Mouse (Mus musculus): ENCODE measurements around the gene Cdc42bpg. TPM values are rescaled to one million over a fixed set of nuclear protein-coding genes. Genes with fewer than 3 reads are reported as not detected.

Cdc42bpg gene
- polyA plus RNA-seq, 1 experiment from 2014 or later = 0.95 TPM

DNA sequence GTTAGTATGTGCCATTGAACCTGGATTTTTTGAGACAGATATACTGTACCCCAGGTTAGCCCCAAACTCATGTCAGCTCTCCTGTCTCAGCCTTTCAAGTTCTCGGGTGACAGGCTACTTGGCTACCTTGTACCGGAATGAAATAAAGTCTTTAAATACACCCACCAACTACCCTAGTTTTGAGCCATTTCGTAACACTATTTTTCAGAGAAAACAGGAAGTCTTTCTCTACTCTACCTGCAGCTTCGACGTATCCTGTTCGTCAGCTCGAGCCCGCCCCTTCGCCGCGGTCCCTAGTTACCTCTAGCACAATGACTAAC is 56.8 kb downstream of the Cdc42bpg start:
- Histone ChIP-seq H3K36me3 (peaks cover 26% of the 10 kb centered on the region), H3K4me1 (peaks cover 18% of the 10 kb centered on the region), H3K9me3 (no peaks in the 10 kb centered on the region), H3K27ac (peak overlapping the region; percentile 26; the same call in 1 of the 2 replicates), H3K27me3 (no peaks in the 10 kb centered on the region), H3K9ac (peak overlapping the region; percentile 48), H3K4me2 (replicated peaks) (peak overlapping the region; percentile 74), H3K4me3 (peak overlapping the region; percentile 92)
- 2% methylated on average over 11 of the region's 11 CpGs for WGBS
- ATAC-seq (ENCODE audit: insufficient number of reproducible peaks, insufficient read depth, low FRiP score, low TSS enrichment) = no peak

DNA sequence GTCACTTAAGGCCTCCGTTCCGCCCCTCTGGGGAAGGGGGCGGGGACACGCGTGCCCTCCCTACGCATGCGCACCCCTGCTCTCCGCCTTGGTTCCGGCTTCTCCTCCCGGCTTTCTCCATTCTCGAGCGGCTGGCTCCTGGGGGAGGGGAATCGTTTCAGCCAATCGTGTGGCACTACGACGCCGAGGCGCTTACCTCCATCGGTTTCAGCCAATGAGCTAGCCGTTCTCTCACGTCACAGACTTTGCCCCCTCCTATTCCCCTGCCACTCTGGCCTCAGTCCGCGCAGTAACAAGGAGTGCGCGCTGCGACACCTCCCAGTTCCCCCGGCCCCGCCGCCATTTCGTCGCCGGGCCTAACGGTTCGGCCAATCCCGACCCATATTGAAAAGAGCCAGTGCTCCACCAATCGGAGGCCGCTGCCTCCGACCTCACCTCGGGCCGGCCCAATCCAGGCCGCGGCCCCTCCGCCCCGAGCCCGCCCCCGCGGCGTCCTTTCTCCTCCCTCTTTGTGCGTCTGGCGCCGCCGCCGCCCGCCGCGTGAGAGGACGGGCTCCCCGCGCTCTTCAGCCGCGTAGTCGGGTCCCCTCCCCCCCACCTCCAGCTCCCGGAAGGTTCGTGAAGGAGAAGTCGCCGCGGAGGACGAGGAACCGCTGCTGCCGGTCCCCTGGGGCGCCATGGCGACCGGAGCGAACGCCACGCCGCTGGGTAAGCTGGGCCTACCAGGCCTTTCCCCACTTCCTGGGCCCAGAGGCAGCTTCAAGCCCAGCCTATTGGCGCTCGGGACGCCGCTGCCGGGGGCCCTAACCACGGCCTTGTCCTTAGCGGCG is 57.4 kb downstream of the Cdc42bpg start, which contains the start of gene Sf1:
TSS of gene Sf1 (plus strand) at position 280 of the 830 bp plus-strand sequence.
- ATAC-seq (ENCODE audit: insufficient number of reproducible peaks, insufficient read depth, low FRiP score, low TSS enrichment) = peak; percentile 98
- under 1% methylated on average over 72 of the region's 85 CpGs for WGBS
- Histone ChIP-seq H3K27me3 (no peaks in the 10 kb centered on the region), H3K36me3 (peaks cover 32% of the 10 kb centered on the region), H3K27ac (peak within 1 kb of the TSS; percentile 99), H3K9ac (peak within 1 kb of the TSS; percentile 99), H3K4me2 (replicated peaks) (peak within 1 kb of the TSS; percentile 74), H3K9me3 (no peaks in the 10 kb centered on the region), H3K4me1 (peaks cover 18% of the 10 kb centered on the region), H3K4me3 (peak within 1 kb of the TSS; percentile 92)

DNA sequence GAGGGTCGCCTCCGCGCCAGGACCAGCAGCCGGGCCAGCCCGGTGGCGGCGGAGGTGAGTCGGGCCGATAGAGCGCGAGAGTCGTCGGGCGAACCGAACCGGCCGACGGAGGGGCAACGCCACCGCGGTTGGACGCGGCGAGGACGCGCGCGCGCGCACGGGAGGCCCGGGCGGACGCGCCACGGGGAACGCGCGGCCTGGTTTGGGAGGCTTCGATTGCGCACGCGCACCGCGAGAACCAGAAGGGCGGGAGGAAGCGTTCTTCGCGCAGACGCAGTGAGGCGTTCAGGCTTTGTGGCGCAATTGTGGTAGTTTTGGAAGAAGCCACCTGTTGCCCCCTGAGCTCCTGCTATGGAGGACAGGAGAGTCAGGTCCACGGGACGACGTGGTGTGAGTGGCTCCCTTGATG is 58.1 kb downstream of the Cdc42bpg start:
- peak overlapping the region; percentile 99 for H3K27ac ChIP-seq
- peak overlapping the region; percentile 92 for H3K4me3 ChIP-seq
- peaks cover 18% of the 10 kb centered on the region for H3K4me1 ChIP-seq
- H3K9me3 ChIP-seq = no peaks in the 10 kb centered on the region
- H3K4me2 ChIP-seq (replicated peaks) = peak overlapping the region; percentile 74
- H3K9ac ChIP-seq = peak overlapping the region; percentile 99
- no peak for ATAC-seq (ENCODE audit: insufficient number of reproducible peaks, insufficient read depth, low FRiP score, low TSS enrichment)
- WGBS = under 1% methylated on average over 55 of the region's 55 CpGs
- H3K36me3 ChIP-seq = peaks cover 38% of the 10 kb centered on the region
- no peaks in the 10 kb centered on the region for H3K27me3 ChIP-seq

DNA sequence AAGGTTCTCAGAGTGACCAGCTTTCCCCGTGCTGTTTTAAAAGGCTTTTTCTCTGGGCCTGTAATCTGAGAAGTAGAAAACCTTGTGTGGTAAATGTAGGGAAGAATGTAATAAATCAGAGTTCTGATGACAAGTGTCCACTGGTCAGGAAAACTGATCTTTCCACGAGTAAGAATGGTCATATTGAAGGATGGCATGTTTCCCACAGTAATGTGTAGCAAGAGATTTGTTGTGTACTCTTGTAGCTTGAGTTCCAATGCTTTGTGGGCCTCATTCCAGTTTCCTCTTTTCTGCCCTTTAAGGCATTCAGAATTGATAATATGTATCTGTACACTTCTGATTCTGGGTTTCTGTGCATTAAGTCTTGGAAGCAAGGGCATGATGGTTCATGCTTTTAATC is 58.6 kb downstream of the Cdc42bpg start:
- no peak overlapping the region for H3K27ac ChIP-seq
- peak overlapping the region; percentile 74 for H3K4me2 ChIP-seq (replicated peaks)
- H3K4me3 ChIP-seq = peak overlapping the region; percentile 92
- peaks cover 42% of the 10 kb centered on the region for H3K36me3 ChIP-seq
- H3K27me3 ChIP-seq = no peaks in the 10 kb centered on the region
- peaks cover 18% of the 10 kb centered on the region for H3K4me1 ChIP-seq
- H3K9ac ChIP-seq = peak overlapping the region; percentile 99
- ATAC-seq (ENCODE audit: insufficient number of reproducible peaks, insufficient read depth, low FRiP score, low TSS enrichment) = no peak
- 4% methylated on average over 2 of the region's 2 CpGs for WGBS
- no peaks in the 10 kb centered on the region for H3K9me3 ChIP-seq

DNA sequence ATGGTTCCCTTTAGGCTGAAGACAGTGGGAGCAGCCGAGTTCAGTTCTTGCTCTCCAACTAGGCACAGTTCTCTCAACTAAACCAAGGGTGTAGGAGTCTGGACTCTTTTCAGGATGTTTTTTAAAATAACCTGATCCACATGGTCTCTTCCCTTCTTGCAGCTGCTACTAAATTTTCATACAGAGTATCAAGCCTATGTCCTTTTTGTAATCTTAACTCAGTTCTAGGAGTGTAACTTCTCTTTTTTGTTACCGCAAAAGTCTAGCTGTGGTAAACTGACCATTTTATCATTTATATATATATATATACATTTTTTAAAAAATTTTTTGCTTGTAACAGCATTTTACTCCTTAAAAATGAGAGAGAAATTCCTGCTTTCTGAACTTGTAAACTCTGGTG is 63.9 kb downstream of the Cdc42bpg start:
- Histone ChIP-seq H3K27me3 (no peaks in the 10 kb centered on the region), H3K9ac (no peak overlapping the region), H3K9me3 (no peaks in the 10 kb centered on the region), H3K4me3 (no peak overlapping the region), H3K36me3 (peaks cover 93% of the 10 kb centered on the region), H3K4me2 (replicated peaks) (no peak overlapping the region), H3K4me1 (peaks cover 7% of the 10 kb centered on the region), H3K27ac (no peak overlapping the region)
- ATAC-seq (ENCODE audit: insufficient number of reproducible peaks, insufficient read depth, low FRiP score, low TSS enrichment) = no peak
- 88% methylated on average over 2 of the region's 2 CpGs for WGBS

DNA sequence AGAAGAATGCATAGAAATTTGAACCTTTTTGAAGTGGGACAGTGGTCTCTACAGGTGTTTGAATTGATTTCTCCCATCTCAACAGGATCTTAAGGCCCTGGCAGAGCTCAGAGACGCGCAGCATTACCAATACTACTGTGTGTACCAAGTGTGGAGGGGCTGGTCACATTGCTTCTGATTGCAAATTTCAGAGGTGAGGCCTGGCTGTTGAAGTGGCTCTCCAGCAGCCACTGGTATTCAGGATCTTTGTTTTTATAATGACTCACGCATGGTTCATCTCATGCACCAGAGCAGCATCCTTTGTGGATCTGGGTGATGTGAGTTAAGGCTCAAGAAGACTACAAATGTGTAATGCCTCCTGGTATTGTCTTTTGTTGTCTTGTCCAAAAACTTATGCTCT is 66.2 kb downstream of the Cdc42bpg start:
- 94% methylated on average over 3 of the region's 3 CpGs for WGBS

DNA sequence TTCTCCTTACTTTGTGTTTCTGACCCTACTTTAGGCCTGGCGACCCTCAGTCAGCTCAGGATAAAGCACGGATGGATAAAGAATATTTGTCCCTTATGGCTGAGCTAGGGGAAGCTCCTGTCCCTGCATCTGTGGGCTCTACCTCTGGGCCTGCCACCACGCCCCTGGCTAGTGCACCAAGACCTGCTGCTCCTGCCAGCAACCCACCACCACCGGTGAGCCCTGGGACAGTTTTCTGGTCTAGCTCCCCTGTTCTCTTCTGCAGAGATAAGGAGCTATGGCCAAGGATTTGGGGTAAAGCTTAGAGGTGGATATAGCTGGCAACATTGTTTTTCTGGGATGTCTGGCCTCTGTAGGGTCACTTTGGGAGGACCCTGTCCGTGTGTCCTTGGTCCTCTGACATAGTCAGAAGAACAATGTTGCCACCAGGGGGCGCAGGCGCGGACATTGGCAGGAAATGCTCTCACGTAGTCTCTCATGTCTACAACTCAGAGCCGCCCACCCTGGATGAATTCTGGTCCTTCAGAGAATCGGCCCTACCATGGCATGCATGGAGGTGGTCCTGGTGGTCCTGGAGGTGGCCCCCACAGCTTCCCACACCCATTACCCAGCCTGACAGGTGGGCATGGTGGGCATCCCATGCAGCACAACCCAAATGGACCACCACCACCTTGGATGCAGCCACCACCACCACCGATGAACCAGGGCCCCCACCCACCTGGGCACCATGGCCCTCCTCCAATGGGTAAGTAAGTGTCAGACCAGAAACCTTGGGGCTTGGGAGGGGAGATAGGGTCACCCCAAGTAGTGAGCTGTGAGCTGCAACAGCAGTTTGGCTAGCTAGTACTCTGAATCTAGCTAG is 67.5 kb downstream of the Cdc42bpg start:
- WGBS = 76% methylated on average over 12 of the region's 12 CpGs
- no peak for ATAC-seq (ENCODE audit: insufficient number of reproducible peaks, insufficient read depth, low FRiP score, low TSS enrichment)
- no peaks in the 10 kb centered on the region for H3K9me3 ChIP-seq
- H3K27ac ChIP-seq = no peak overlapping the region
- H3K4me2 ChIP-seq (replicated peaks) = no peak overlapping the region
- H3K4me1 ChIP-seq = no peaks in the 10 kb centered on the region
- H3K27me3 ChIP-seq = no peaks in the 10 kb centered on the region
- peaks cover 96% of the 10 kb centered on the region for H3K36me3 ChIP-seq
- no peak overlapping the region for H3K9ac ChIP-seq
- H3K4me3 ChIP-seq = no peak overlapping the region

More for the DNA sequence above, 66.2 kb downstream of the Cdc42bpg start:
- peaks cover 96% of the 10 kb centered on the region for H3K36me3 ChIP-seq
- no peaks in the 10 kb centered on the region for H3K4me1 ChIP-seq
- no peaks in the 10 kb centered on the region for H3K9me3 ChIP-seq
- H3K27me3 ChIP-seq = no peaks in the 10 kb centered on the region
- no peak overlapping the region for H3K9ac ChIP-seq
- no peak overlapping the region for H3K4me3 ChIP-seq
- no peak overlapping the region for H3K27ac ChIP-seq
- ATAC-seq (ENCODE audit: insufficient number of reproducible peaks, insufficient read depth, low FRiP score, low TSS enrichment) = no peak
- H3K4me2 ChIP-seq (replicated peaks) = no peak overlapping the region

DNA sequence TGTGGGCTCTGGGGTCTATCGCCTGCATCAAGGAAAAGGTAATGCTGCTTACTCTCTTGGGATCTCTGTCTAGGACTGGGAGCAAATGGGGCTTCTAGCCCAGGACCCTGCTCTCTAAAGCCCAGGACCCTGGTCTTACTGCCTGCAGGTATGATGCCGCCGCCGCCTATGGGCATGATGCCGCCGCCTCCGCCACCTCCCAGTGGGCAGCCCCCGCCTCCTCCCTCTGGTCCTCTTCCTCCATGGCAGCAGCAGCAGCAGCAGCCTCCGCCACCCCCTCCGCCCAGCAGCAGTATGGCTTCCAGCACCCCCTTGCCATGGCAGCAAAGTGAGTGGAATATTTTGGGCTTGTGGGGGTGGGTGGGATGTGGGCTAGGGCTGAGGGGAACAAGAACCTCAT is 68.3 kb downstream of the Cdc42bpg start:
- no peaks in the 10 kb centered on the region for H3K27me3 ChIP-seq
- H3K27ac ChIP-seq = no peak overlapping the region
- H3K4me2 ChIP-seq (replicated peaks) = no peak overlapping the region
- H3K4me3 ChIP-seq = no peak overlapping the region
- ATAC-seq (ENCODE audit: insufficient number of reproducible peaks, insufficient read depth, low FRiP score, low TSS enrichment) = no peak
- no peak overlapping the region for H3K9ac ChIP-seq
- 95% methylated on average over 10 of the region's 10 CpGs for WGBS
- no peaks in the 10 kb centered on the region for H3K9me3 ChIP-seq
- H3K4me1 ChIP-seq = no peaks in the 10 kb centered on the region
- H3K36me3 ChIP-seq = peaks cover 95% of the 10 kb centered on the region

MicroRNA genes within 50 kb of the gene (microRNA counts, 519-probe panel; counts per million panel counts)
- 460 counts per million, percentile 65 among the panel's probes with 10 or more counts for microRNA mmu-miR-192

Small RNAs within 50 kb of the gene (microRNA-seq; reads per million reads assigned to microRNA genes)
- gene Mir192 (82.6 reads per million, percentile 49 among the genes with 10 or more reads in this experiment), gene Mir194-2 (72.0 reads per million, percentile 47 among the genes with 10 or more reads in this experiment), gene Mir6989 (not detected)

Other genes starting within 250 kb of the Cdc42bpg start
- 79.3 and 79.4 TPM in 2 replicates for gene Mrpl49, start 248.7 kb upstream of the Cdc42bpg start, polyA plus RNA-seq (2016; fragmentation: Nextera tagmentation; extraction: Ambion mirVana)
- gene Fau, start 248.6 kb upstream of the Cdc42bpg start, polyA plus RNA-seq (2016; fragmentation: Nextera tagmentation; extraction: Ambion mirVana) = 703 and 704 TPM in 2 replicates
- gene Znhit2, start 245.3 kb upstream of the Cdc42bpg start, polyA plus RNA-seq (2016; fragmentation: Nextera tagmentation; extraction: Ambion mirVana) = 38.1 and 39.3 TPM in 2 replicates
- gene Tm7sf2, start 238.1 kb upstream of the Cdc42bpg start, polyA plus RNA-seq (2016; fragmentation: Nextera tagmentation; extraction: Ambion mirVana) = 31.9 and 33.2 TPM in 2 replicates
- gene Vps51, start 229.2 kb upstream of the Cdc42bpg start, polyA plus RNA-seq (2016; fragmentation: Nextera tagmentation; extraction: Ambion mirVana) = 76.0 and 78.4 TPM in 2 replicates
- not detected in 2 replicates for gene Tmem262, start 226.4 kb upstream of the Cdc42bpg start, polyA plus RNA-seq (2016; fragmentation: Nextera tagmentation; extraction: Ambion mirVana)
- 1.2 and 2.0 TPM in 2 replicates for gene Gm28374, start 224.2 kb upstream of the Cdc42bpg start, polyA plus RNA-seq (2016; fragmentation: Nextera tagmentation; extraction: Ambion mirVana)
- gene Zfpl1, start 221.5 kb upstream of the Cdc42bpg start, polyA plus RNA-seq (2016; fragmentation: Nextera tagmentation; extraction: Ambion mirVana) = 75.5 and 80.8 TPM in 2 replicates
- 40.6 TPM in 2 replicates for gene Cdca5, start 221.5 kb upstream of the Cdc42bpg start, polyA plus RNA-seq (2016; fragmentation: Nextera tagmentation; extraction: Ambion mirVana)
- 0.43 and 0.50 TPM in 2 replicates for gene AC131692.1, start 212.0 kb upstream of the Cdc42bpg start, polyA plus RNA-seq (2016; fragmentation: Nextera tagmentation; extraction: Ambion mirVana)
- gene Naaladl1, start 200.7 kb upstream of the Cdc42bpg start, polyA plus RNA-seq (2016; fragmentation: Nextera tagmentation; extraction: Ambion mirVana) = 0.55 and 0.64 TPM in 2 replicates
- gene Sac3d1, start 187.8 kb upstream of the Cdc42bpg start, polyA plus RNA-seq (2016; fragmentation: Nextera tagmentation; extraction: Ambion mirVana) = 55.6 and 58.8 TPM in 2 replicates
- gene Snx15, start 178.2 kb upstream of the Cdc42bpg start, polyA plus RNA-seq (2016; fragmentation: Nextera tagmentation; extraction: Ambion mirVana) = 33.6 and 35.8 TPM in 2 replicates
- not detected in 2 replicates for gene Batf2, start 165.5 kb upstream of the Cdc42bpg start, polyA plus RNA-seq (2016; fragmentation: Nextera tagmentation; extraction: Ambion mirVana)
- gene Arl2, start 164.9 kb upstream of the Cdc42bpg start, polyA plus RNA-seq (2016; fragmentation: Nextera tagmentation; extraction: Ambion mirVana) = 100 and 102 TPM in 2 replicates
- gene Majin, start 122.1 kb upstream of the Cdc42bpg start, polyA plus RNA-seq (2016; fragmentation: Nextera tagmentation; extraction: Ambion mirVana) = not detected in 2 replicates
- gene Gpha2, start 80.1 kb upstream of the Cdc42bpg start, polyA plus RNA-seq (2016; fragmentation: Nextera tagmentation; extraction: Ambion mirVana) = 2.3 and 3.1 TPM in 2 replicates
- gene Ppp2r5b, start 70.6 kb upstream of the Cdc42bpg start, polyA plus RNA-seq (2016; fragmentation: Nextera tagmentation; extraction: Ambion mirVana) = 34.5 and 40.1 TPM in 2 replicates
- gene Atg2a, start 64.8 kb upstream of the Cdc42bpg start, polyA plus RNA-seq (2016; fragmentation: Nextera tagmentation; extraction: Ambion mirVana) = 11.7 and 12.0 TPM in 2 replicates
- 76.6 and 77.6 TPM in 2 replicates for gene Ehd1, start 29.7 kb upstream of the Cdc42bpg start, polyA plus RNA-seq (2016; fragmentation: Nextera tagmentation; extraction: Ambion mirVana)
- gene Men1, start 28.5 kb downstream of the Cdc42bpg start, polyA plus RNA-seq (2016; fragmentation: Nextera tagmentation; extraction: Ambion mirVana) = 107 and 111 TPM in 2 replicates
- gene Map4k2, start 34.7 kb downstream of the Cdc42bpg start, polyA plus RNA-seq (2016; fragmentation: Nextera tagmentation; extraction: Ambion mirVana) = 15.6 and 16.8 TPM in 2 replicates
- 158 and 159 TPM in 2 replicates for gene Sf1, start 57.2 kb downstream of the Cdc42bpg start, polyA plus RNA-seq (2016; fragmentation: Nextera tagmentation; extraction: Ambion mirVana)
- gene Pygm, start 77.9 kb downstream of the Cdc42bpg start, polyA plus RNA-seq (2016; fragmentation: Nextera tagmentation; extraction: Ambion mirVana) = 3.5 and 6.0 TPM in 2 replicates
- gene Rasgrp2, start 92.9 kb downstream of the Cdc42bpg start, polyA plus RNA-seq (2016; fragmentation: Nextera tagmentation; extraction: Ambion mirVana) = 24.5 and 30.9 TPM in 2 replicates
- gene Nrxn2, start 112.3 kb downstream of the Cdc42bpg start, polyA plus RNA-seq (2016; fragmentation: Nextera tagmentation; extraction: Ambion mirVana) = 2.8 and 4.9 TPM in 2 replicates
- gene Slc22a12, start 236.6 kb downstream of the Cdc42bpg start, polyA plus RNA-seq (2016; fragmentation: Nextera tagmentation; extraction: Ambion mirVana) = not detected in 2 replicates

All from embryonic facial prominence, embryonic 12.5 days (tissue).